Mouse (Mus musculus) lung, adult 2 months (tissue): ENCODE data around the gene Lmntd1.

Experiments
- CTCF ChIP-seq: fragments of 200-500 bp; IDR thresholded peaks from 2 replicates; pipeline ENCODE4 v1.5.1; 2011; ENCODE audit warnings: mild to moderate bottlenecking, low read length, control low read depth; ENCODE audit not compliant: insufficient read depth
- POLR2A ChIP-seq: fragments of 200-500 bp; IDR thresholded peaks from 2 replicates; pipeline ENCODE4 v1.6.1; 2011; ENCODE audit warnings: low read depth, mild to moderate bottlenecking, control low read depth, low read length, borderline replicate concordance; ENCODE audit errors: extremely low read depth

- peak; percentile 25; the same call in 1 of the 2 replicates for TF ChIP-seq CTCF
- no peak for TF ChIP-seq POLR2A
Observed at GRCm38 (mm10) chr6:145420407-145420806, 193.7 kb downstream of the Lmntd1 start.
